29 mouse cellular contexts compared by ENCODE assay signal in genomic region chr6:115284153-115284552, GRCm38 (mm10). TPM values are rescaled to one million over a fixed set of nuclear protein-coding genes. Genes with fewer than 3 reads are reported as not detected.
A peak's percentile ranks its signal among the peaks of the same experiment; 100 is the strongest.
DNase-seq lines count a peak whose midpoint lies in the region; ATAC-seq and TF ChIP-seq lines count a peak whose summit lies in the region.
"Had no signal": no experiment of that assay in that cellular context is flagged by ENCODE, and none has a peak within 500 bp of the region (broad histone marks: within the 10 kb centered on the region; RNA-seq: fewer than 3 reads in every experiment).

No protein-coding gene starts in this region.

- peak; percentile 83 for DNase-seq in heart, adult 11 months
- DNase-seq in heart, postnatal 36 days, result no peak
- DNase-seq in Muller cell, postnatal 12 days (ENCODE audit: inconsistent ontology term), result peak; percentile 69
- DNase-seq in fibroblast of lung, adult 2 months (ENCODE audit: low read depth), result peak; percentile 56
- peak; percentile 11 for DNase-seq in stomach, postnatal 0 days (ENCODE audit: low spot score)
- DNase-seq in kidney, postnatal 4 days, result no peak
- DNase-seq: adrenal gland, postnatal 36 days; cerebellum, adult 9-10 months; gastrocnemius, postnatal 36 days; heart, postnatal 10 days; midbrain, embryonic 14.5 days; thymus, adult 2 months had no signal

- no peaks in the 10 kb centered on the region for H3K4me1 ChIP-seq in stomach, postnatal 0 days (replicated peaks; ENCODE audit: control insufficient read depth, insufficient read depth)
- no peaks in the 10 kb centered on the region for H3K4me1 ChIP-seq in forebrain, embryonic 12.5 days
- H3K4me1 ChIP-seq: hindbrain, embryonic 13.5 days; intestine, embryonic 15.5 days; lung, embryonic 15.5 days; stomach, embryonic 15.5 days had no signal

- no peak overlapping the region for H3K27ac ChIP-seq in stomach, postnatal 0 days (replicated peaks)
- H3K27ac ChIP-seq in forebrain, embryonic 12.5 days, result no peak overlapping the region
- H3K27ac ChIP-seq: heart, embryonic 10.5 days; hindbrain, embryonic 13.5 days; intestine, embryonic 15.5 days; kidney, postnatal 0 days; liver, embryonic 14.5 days; lung, embryonic 15.5 days; stomach, embryonic 15.5 days had no signal

- no peak overlapping the region for H3K4me2 ChIP-seq in stomach, postnatal 0 days (replicated peaks; ENCODE audit: low read depth)
- H3K4me2 ChIP-seq in forebrain, embryonic 12.5 days, result no peak overlapping the region
- H3K4me2 ChIP-seq: hindbrain, embryonic 13.5 days; intestine, embryonic 15.5 days; lung, embryonic 15.5 days; stomach, embryonic 15.5 days had no signal

- H3K9me3 ChIP-seq in stomach, postnatal 0 days (ENCODE audit: control insufficient read depth, low read length), result no peaks in the 10 kb centered on the region
- H3K9me3 ChIP-seq in forebrain, embryonic 12.5 days, result no peaks in the 10 kb centered on the region
- H3K9me3 ChIP-seq: heart, embryonic 10.5 days; hindbrain, embryonic 13.5 days; intestine, embryonic 15.5 days; lung, embryonic 15.5 days; stomach, embryonic 15.5 days had no signal

- no peak for ATAC-seq in stomach, postnatal 0 days (ENCODE audit: low FRiP score, low TSS enrichment)
- no peak for ATAC-seq in megakaryocyte-erythroid progenitor cell, adult 5-6 weeks (replicated peaks; ENCODE audit: low FRiP score, low TSS enrichment, poor library complexity, severe bottlenecking)
- no peak for ATAC-seq in forebrain, embryonic 12.5 days (ENCODE audit: low FRiP score)
- ATAC-seq: activated CD4-positive, CD25-positive, alpha-beta regulatory T cell, adult 4 months; forebrain, embryonic 16.5 days; intestine, embryonic 15.5 days had no signal

- no peak for TF ChIP-seq CTCF in stomach, postnatal 0 days (IDR thresholded peaks at IDR 0.05; ENCODE audit: low read depth)

- no peaks in the 10 kb centered on the region for H3K27me3 ChIP-seq in stomach, postnatal 0 days (ENCODE audit: control insufficient read depth, insufficient read depth, low read length)
- no peaks in the 10 kb centered on the region for H3K27me3 ChIP-seq in forebrain, embryonic 12.5 days
- H3K27me3 ChIP-seq: hindbrain, embryonic 13.5 days; intestine, embryonic 15.5 days; lung, embryonic 15.5 days; stomach, embryonic 15.5 days had no signal

- H3K9ac ChIP-seq in stomach, postnatal 0 days (ENCODE audit: low read length), result no peak overlapping the region
- no peak overlapping the region for H3K9ac ChIP-seq in forebrain, embryonic 12.5 days
- H3K9ac ChIP-seq: hindbrain, embryonic 13.5 days; intestine, embryonic 15.5 days; liver, embryonic 14.5 days; lung, embryonic 15.5 days; stomach, embryonic 15.5 days had no signal

- intact Hi-C loops in heart, postnatal 36 days (cut with DNase I), result no loop called here

- WGBS in stomach, postnatal 0 days, result 56% methylated on average over 2 of the region's 2 CpGs
- WGBS in forebrain, embryonic 12.5 days, result 85% methylated on average over 2 of the region's 2 CpGs

- no peak overlapping the region for H3K4me3 ChIP-seq in stomach, postnatal 0 days (ENCODE audit: low read depth, low read length)
- H3K4me3 ChIP-seq in forebrain, embryonic 12.5 days (replicated peaks), result no peak overlapping the region
- H3K4me3 ChIP-seq: erythroblast, embryonic 14.5 days; heart, embryonic 10.5 days; hindbrain, embryonic 13.5 days; intestine, embryonic 15.5 days; lung, embryonic 15.5 days; stomach, embryonic 15.5 days had no signal

- H3K36me3 ChIP-seq in stomach, postnatal 0 days (ENCODE audit: control insufficient read depth, insufficient read depth, low read length), result no peaks in the 10 kb centered on the region
- no peaks in the 10 kb centered on the region for H3K36me3 ChIP-seq in forebrain, embryonic 12.5 days (replicated peaks)
- H3K36me3 ChIP-seq: heart, embryonic 10.5 days; intestine, embryonic 15.5 days; lung, embryonic 15.5 days; stomach, embryonic 15.5 days had no signal

- no peak for TF ChIP-seq EP300 in stomach, postnatal 0 days (optimal IDR thresholded peaks at IDR 0.05)

RNA-seq across cellular contexts. Expression of gene Timp4, which starts 32.1 kb away (rescaled TPM):
- total RNA-seq in heart, postnatal 36 days (2021), result 10 to 100 TPM; 28.0 to 54.6 TPM
- polyA plus RNA-seq in stomach, postnatal 0 days (2015; fragmentation: Nextera tagmentation; extraction: Ambion mirVana), result 1.0 and 1.9 TPM in 2 replicates
- not detected in 2 replicates for total RNA-seq in megakaryocyte-erythroid progenitor cell, adult 5-6 weeks (2014; fragmentation: Nextera tagmentation)
- total RNA-seq in megakaryocyte-erythroid progenitor cell, adult 5-6 weeks (2017), result not detected in 2 replicates
- polyA plus RNA-seq in forebrain, embryonic 12.5 days (2016; fragmentation: Nextera tagmentation; extraction: Ambion mirVana), result 0.23 and 0.29 TPM in 2 replicates
- polyA plus RNA-seq: erythroblast, embryonic 14.5 days; liver, embryonic 14.5 days had no signal

RNA-seq across cellular contexts. Expression of gene Gm17482, which starts 57.0 kb away (rescaled TPM):
- total RNA-seq in heart, postnatal 36 days (2021), result not detected
- polyA plus RNA-seq in stomach, postnatal 0 days (2015; fragmentation: Nextera tagmentation; extraction: Ambion mirVana), result not detected in 2 replicates
- total RNA-seq in megakaryocyte-erythroid progenitor cell, adult 5-6 weeks (2014; fragmentation: Nextera tagmentation), result not detected in 2 replicates
- total RNA-seq in megakaryocyte-erythroid progenitor cell, adult 5-6 weeks (2017), result not detected in 2 replicates
- not detected in 2 replicates for polyA plus RNA-seq in forebrain, embryonic 12.5 days (2016; fragmentation: Nextera tagmentation; extraction: Ambion mirVana)
- total RNA-seq: adrenal gland, postnatal 36 days; gastrocnemius, postnatal 36 days; heart, postnatal 10 days; layer of hippocampus, adult 18-20 months; left cerebral cortex, postnatal 25 days had no signal
- polyA plus RNA-seq: activated CD4-positive, CD25-positive, alpha-beta regulatory T cell, adult 4 months; cortical plate, adult 2 months; embryonic facial prominence, embryonic 11.5 days; erythroblast, embryonic 14.5 days; forebrain, embryonic 16.5 days; heart, embryonic 10.5 days; hindbrain, embryonic 13.5 days; intestine, embryonic 15.5 days; kidney, postnatal 0 days; limb, embryonic 14.5 days; liver, embryonic 14.5 days; lung, embryonic 15.5 days; midbrain, embryonic 14.5 days; stomach, embryonic 15.5 days; thymus, adult 2 months had no signal

Comparison
In these comparisons a context has a peak if more than half of its experiments do, and no peak if none do; other contexts are left out.
1. DNase-seq: peak in heart, adult 11 months (single experiment), Muller cell, postnatal 12 days (single experiment), fibroblast of lung, adult 2 months (single experiment) and stomach, postnatal 0 days (single experiment); none in heart, postnatal 36 days (0 of 2) and kidney, postnatal 4 days (0 of 2).
2. RNA of gene Timp4, which starts 32.1 kb away (total RNA-seq): 28.0 to 54.6 TPM in heart, postnatal 36 days; not detected in megakaryocyte-erythroid progenitor cell, adult 5-6 weeks; every median in the first group is over 10 times any median in the second.